Mouse (Mus musculus) liver, postnatal 0 days (tissue): ENCODE data around the gene Lxn. TPM values are rescaled to one million over a fixed set of nuclear protein-coding genes. Genes with fewer than 3 reads are reported as not detected.
A peak's percentile ranks its signal among the peaks of the same experiment; 100 is the strongest.

Experiments
- ATAC-seq: fragments of 200-750 bp; cut with Nextera tagmentation; 2 replicates; pipeline ENCODE4 v1.8.0; 2017; ENCODE audit warnings: mild to moderate bottlenecking, moderate library complexity
- DNase-seq: peaks from one replicate; pipeline ENCODE4 v3.0.0-alpha.2; 2016
- H3K27ac ChIP-seq: fragments of 300-500 bp; sonication (generic); 2 replicates; pipeline ENCODE4 v1.5.1; 2014; ENCODE audit warnings: antibody characterized with exemption, moderate library complexity, mild to moderate bottlenecking, low read depth
- H3K27me3 ChIP-seq: fragments of 300-500 bp; sonication (generic); 2 replicates; pipeline ENCODE4 v1.6.1; 2014; ENCODE audit warnings: low read length, control low read depth, mixed read lengths; ENCODE audit not compliant: insufficient read depth
- H3K36me3 ChIP-seq: fragments of 300-500 bp; sonication (generic); replicated peaks from 2 replicates; pipeline ENCODE4 v1.6.1; 2014; ENCODE audit warnings: mild to moderate bottlenecking, control low read depth, low read length, moderate library complexity, mixed read lengths; ENCODE audit not compliant: insufficient read depth
- H3K4me1 ChIP-seq: fragments of 300-500 bp; sonication (generic); 2 replicates; pipeline ENCODE4 v1.6.1; 2014; ENCODE audit warnings: antibody characterized with exemption, mild to moderate bottlenecking, control low read depth; ENCODE audit not compliant: insufficient read depth
- H3K4me2 ChIP-seq: fragments of 300-500 bp; sonication (generic); 2 replicates; pipeline ENCODE4 v1.6.1; 2014; ENCODE audit warnings: low read depth, mild to moderate bottlenecking, low read length, moderate library complexity, mixed read lengths
- H3K4me3 ChIP-seq: fragments of 300-500 bp; sonication (generic); 2 replicates; pipeline ENCODE4 v1.5.1; 2014; ENCODE audit warnings: low read depth, low read length
- H3K9ac ChIP-seq: fragments of 300-500 bp; sonication (generic); replicated peaks from 2 replicates; pipeline ENCODE4 v1.6.1; 2014; ENCODE audit warnings: mild to moderate bottlenecking, moderate library complexity
- H3K9me3 ChIP-seq: fragments of 300-500 bp; sonication (generic); 2 replicates; pipeline ENCODE4 v1.6.1; 2016; ENCODE audit warnings: mild to moderate bottlenecking, control low read depth, low read length, mixed read lengths
- CTCF ChIP-seq: sonication (generic); IDR thresholded peaks from 2 replicates; pipeline ENCODE4 v1.5.1; 2016; ENCODE audit warnings: antibody characterized with exemption, low read depth
- EP300 ChIP-seq: IDR thresholded peaks from 2 replicates; pipeline ENCODE4 v1.6.1; 2016; ENCODE audit warnings: antibody characterized with exemption, low read depth, mild to moderate bottlenecking
- WGBS: fragments of 180-500 bp; shearing (Covaris S2); extraction: QIAGEN DNeasy Blood & Tissue Kit; methylation state at CpG from one replicate; pipeline ENCODE4 v1.1.7; 2014; ENCODE audit not compliant: insufficient replicate concordance; 5-methylcytosine and 5-hydroxymethylcytosine counted together
- polyA plus RNA-seq: library from polyadenylated mRNA; unstranded; fragments of >200 nt; fragmentation: Nextera tagmentation; extraction: Ambion mirVana; gene quantifications from 2 replicates; pipeline ENCODE4 v1.2.1, GENCODE M21; 2015

Gene Lxn
- polyA plus RNA-seq, 1 experiment from 2014 or later, result 9.0 TPM

DNA sequence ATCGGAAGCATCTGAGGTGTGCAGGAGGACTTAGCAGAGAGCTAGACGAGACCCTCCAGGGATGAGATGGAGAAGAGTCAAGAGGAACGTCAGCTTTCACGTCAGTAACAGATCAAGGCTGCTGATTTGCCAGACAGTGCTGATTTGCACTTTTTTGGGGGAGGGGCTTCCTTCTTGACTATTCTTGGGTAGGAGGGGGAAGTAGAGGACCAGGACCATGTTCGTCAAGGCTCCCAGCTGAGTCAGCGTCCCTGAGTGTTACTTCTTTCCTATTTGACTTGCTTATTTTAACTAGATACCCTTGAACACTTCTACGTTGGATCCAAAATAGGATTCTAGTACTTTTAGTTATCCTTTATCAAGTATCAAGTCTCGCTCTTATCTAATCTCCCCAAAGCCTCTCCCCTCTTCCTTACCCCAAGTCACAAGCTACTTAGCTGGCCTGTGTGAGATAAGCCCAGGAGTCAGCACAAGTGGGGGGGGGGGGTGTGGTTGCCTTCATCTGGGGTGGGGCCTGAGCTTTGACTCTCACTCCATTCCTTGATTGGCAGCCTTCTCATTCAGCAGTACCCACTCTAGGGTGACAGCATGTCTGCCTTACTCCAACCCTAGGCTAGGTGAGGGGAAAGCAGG, 35.2 kb upstream of the Lxn start:
- no peak for DNase-seq
- 73% methylated on average over 8 of the region's 8 CpGs for WGBS

GRCm38 (mm10) chr3:67497998-67498397, 34.3 kb upstream of the Lxn start:
- ATAC-seq (peak; percentile 45; the same call in 1 of the 2 replicates), DNase-seq (peak; percentile 27)
- Histone ChIP-seq H3K9ac (no peak overlapping the region), H3K4me1 (no peaks in the 10 kb centered on the region), H3K9me3 (no peaks in the 10 kb centered on the region), H3K36me3 (no peaks in the 10 kb centered on the region), H3K4me2 (no peak overlapping the region), H3K27me3 (no peaks in the 10 kb centered on the region), H3K4me3 (no peak overlapping the region), H3K27ac (no peak overlapping the region)
- no peak for TF ChIP-seq EP300
- no peak for TF ChIP-seq CTCF
- WGBS, result 75% methylated on average over 2 of the region's 2 CpGs

More for the DNA sequence above, 35.2 kb upstream of the Lxn start:
- Histone ChIP-seq H3K9ac (no peak overlapping the region), H3K4me3 (no peak overlapping the region), H3K4me1 (no peaks in the 10 kb centered on the region), H3K9me3 (no peaks in the 10 kb centered on the region), H3K27me3 (no peaks in the 10 kb centered on the region), H3K27ac (no peak overlapping the region), H3K4me2 (no peak overlapping the region), H3K36me3 (no peaks in the 10 kb centered on the region)
- TF ChIP-seq EP300 (no peak), CTCF (no peak)
- ATAC-seq, result no peak

- Histone ChIP-seq H3K4me3 (no peak overlapping the region), H3K9ac (no peak overlapping the region), H3K36me3 (no peaks in the 10 kb centered on the region), H3K9me3 (no peaks in the 10 kb centered on the region), H3K27ac (peak overlapping the region; percentile 70), H3K4me1 (no peaks in the 10 kb centered on the region), H3K27me3 (no peaks in the 10 kb centered on the region), H3K4me2 (no peak overlapping the region)
- peak; percentile 29 for DNase-seq
- no peak for TF ChIP-seq CTCF
- TF ChIP-seq EP300, result no peak
- peak; percentile 62 for ATAC-seq
- 73% methylated on average over 10 of the region's 10 CpGs for WGBS
Observed at GRCm38 (mm10) chr3:67496310-67496709, 32.6 kb upstream of the Lxn start.

DNA sequence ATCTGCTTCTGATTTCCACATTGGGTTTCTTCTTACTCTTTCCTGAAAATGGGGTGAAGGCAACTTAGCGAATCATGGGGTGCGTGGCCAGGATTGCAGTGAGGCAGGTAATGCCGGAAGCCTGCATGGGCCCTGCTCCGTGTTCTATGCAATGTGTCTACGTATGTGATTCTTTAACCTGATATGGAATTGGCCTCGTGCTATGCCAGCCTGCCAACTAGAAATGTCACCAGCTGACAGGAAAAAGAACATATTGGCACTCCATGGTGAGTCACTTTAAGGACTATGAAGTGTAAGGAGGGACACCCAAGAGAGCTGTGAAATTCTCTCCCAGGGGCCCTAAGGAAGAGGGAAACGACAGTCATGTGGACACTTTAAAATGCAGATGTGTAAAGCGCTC, 29.4 kb upstream of the Lxn start:
- DNase-seq (no peak), ATAC-seq (no peak)
- Histone ChIP-seq H3K27ac (no peak overlapping the region), H3K4me3 (no peak overlapping the region), H3K9me3 (no peaks in the 10 kb centered on the region), H3K4me2 (no peak overlapping the region), H3K36me3 (no peaks in the 10 kb centered on the region), H3K27me3 (no peaks in the 10 kb centered on the region), H3K9ac (no peak overlapping the region), H3K4me1 (no peaks in the 10 kb centered on the region)
- no peak for TF ChIP-seq CTCF
- TF ChIP-seq EP300, result no peak
- WGBS, result 73% methylated on average over 8 of the region's 8 CpGs

DNA sequence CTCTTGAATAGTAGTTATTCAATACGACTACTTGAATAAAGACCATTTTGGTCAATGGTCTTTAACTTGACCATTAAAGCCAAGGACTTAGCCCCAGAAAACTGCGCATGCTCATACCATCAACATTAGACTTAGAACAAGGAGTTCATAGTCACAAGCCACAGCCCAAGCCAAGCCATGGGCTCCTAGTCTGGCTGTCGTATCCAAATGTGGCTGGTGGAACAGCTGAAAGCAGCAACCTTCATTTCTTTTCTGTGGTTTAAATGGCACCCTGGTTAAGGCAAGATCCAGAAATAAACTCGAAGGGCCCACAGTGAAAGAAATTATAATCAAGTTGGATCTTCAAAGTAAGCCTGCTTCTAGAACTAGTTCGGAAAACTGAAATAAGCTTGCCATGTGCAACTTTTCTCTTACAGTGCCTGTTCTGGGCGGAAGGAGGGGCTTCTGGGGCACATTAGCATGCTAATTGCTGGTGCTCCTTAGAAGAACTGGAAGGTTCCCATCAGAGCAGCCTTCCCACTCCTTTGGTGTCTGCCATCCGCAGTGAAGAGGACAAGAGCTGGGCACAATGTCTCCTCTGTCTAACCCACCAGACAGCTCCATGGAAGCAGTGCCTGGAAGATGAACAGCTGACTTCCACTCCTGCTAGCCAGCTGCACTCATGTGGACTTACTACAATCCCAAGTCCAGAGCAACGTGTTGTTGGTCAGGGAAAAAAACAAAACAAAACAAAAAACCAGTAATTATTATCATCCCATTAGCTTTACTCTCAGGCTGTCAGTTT, 28.6 kb upstream of the Lxn start:
- Histone ChIP-seq H3K4me1 (no peaks in the 10 kb centered on the region), H3K9me3 (no peaks in the 10 kb centered on the region), H3K27me3 (no peaks in the 10 kb centered on the region), H3K4me2 (no peak overlapping the region), H3K27ac (no peak overlapping the region), H3K9ac (no peak overlapping the region), H3K36me3 (no peaks in the 10 kb centered on the region), H3K4me3 (no peak overlapping the region)
- DNase-seq, result no peak
- 72% methylated on average over 8 of the region's 8 CpGs for WGBS
- TF ChIP-seq CTCF (no peak), EP300 (no peak)
- ATAC-seq, result no peak

- DNase-seq, result no peak
- no peak overlapping the region for H3K4me2 ChIP-seq
- no peak for TF ChIP-seq EP300
- no peak for TF ChIP-seq CTCF
Observed at GRCm38 (mm10) chr3:67490156-67490555, 26.4 kb upstream of the Lxn start.

More at GRCm38 (mm10) chr3:67490156-67490555, 26.4 kb upstream of the Lxn start:
- H3K36me3 ChIP-seq, result no peaks in the 10 kb centered on the region
- H3K9ac ChIP-seq, result no peak overlapping the region
- H3K27me3 ChIP-seq, result no peaks in the 10 kb centered on the region
- H3K4me1 ChIP-seq, result no peaks in the 10 kb centered on the region
- H3K27ac ChIP-seq, result no peak overlapping the region
- no peaks in the 10 kb centered on the region for H3K9me3 ChIP-seq
- 55% methylated on average over 4 of the region's 4 CpGs for WGBS
- ATAC-seq, result no peak
- no peak overlapping the region for H3K4me3 ChIP-seq
